Mouse (Mus musculus) liver, embryonic 14.5 days (tissue): ENCODE results near the gene Ssb. TPM values are rescaled to one million over a fixed set of nuclear protein-coding genes. Genes with fewer than 3 reads are reported as not detected.

Experiments used
- ATAC-seq: fragments of 200-750 bp; cut with Nextera tagmentation; 2 replicates; pipeline ENCODE4 v1.8.0; 2017; ENCODE audit warnings: moderate number of reproducible peaks, mild to moderate bottlenecking, moderate library complexity; ENCODE audit not compliant: insufficient read depth
- DNase-seq, 3 experiments: peaks; one replicate each; pipeline ENCODE4 v3.0.0-alpha.2; 2012 to 2013; ENCODE audit warnings: low read depth in 3 of 3, low spot score in 3 of 3
- H3K27ac ChIP-seq: fragments of 300-500 bp; sonication (generic); 2 replicates; pipeline ENCODE4 v1.5.1; 2014; ENCODE audit warnings: moderate library complexity, mild to moderate bottlenecking, control low read depth, inconsistent platforms
- H3K27me3 ChIP-seq: fragments of 300-500 bp; sonication (generic); 2 replicates; pipeline ENCODE4 v1.6.1; 2014; ENCODE audit warnings: mild to moderate bottlenecking, low read length, moderate library complexity; ENCODE audit not compliant: control insufficient read depth, insufficient read depth
- H3K36me3 ChIP-seq: fragments of 300-500 bp; sonication (generic); replicated peaks from 2 replicates; pipeline ENCODE4 v1.6.1; 2014; ENCODE audit warnings: low read depth; ENCODE audit not compliant: control insufficient read depth, insufficient read depth
- H3K4me1 ChIP-seq, 2 experiments: fragments of 200-500 bp in 1 of 2; fragments of 300-500 bp in 1 of 2; sonication (generic) in 1 of 2; replicated peaks; 2 replicates each; pipeline ENCODE4 v1.6.1; 2012 to 2014; ENCODE audit warnings: antibody characterized with exemption in 1 of 2, inconsistent platforms in 1 of 2, low read length in 1 of 2; ENCODE audit not compliant: control insufficient read depth in 2 of 2, insufficient read depth in 2 of 2
- H3K4me2 ChIP-seq: fragments of 300-500 bp; sonication (generic); 2 replicates; pipeline ENCODE4 v1.6.1; 2014; ENCODE audit warnings: low read depth, mild to moderate bottlenecking, control low read depth, moderate library complexity
- H3K4me3 ChIP-seq, 2 experiments: fragments of 200-500 bp in 1 of 2; fragments of 300-500 bp in 1 of 2; sonication (generic) in 1 of 2; 2 replicates each; pipeline ENCODE4 v1.5.1; 2012 to 2014; ENCODE audit warnings: low read depth in 2 of 2, low read length in 2 of 2, mild to moderate bottlenecking in 2 of 2, control low read depth in 1 of 2, inconsistent platforms in 1 of 2, moderate library complexity in 1 of 2; ENCODE audit not compliant: insufficient read depth in 1 of 2
- H3K9ac ChIP-seq: fragments of 300-500 bp; sonication (generic); replicated peaks from 2 replicates; pipeline ENCODE4 v1.6.1; 2014; ENCODE audit warnings: mild to moderate bottlenecking, control low read depth, moderate library complexity
- H3K9me3 ChIP-seq: fragments of 300-500 bp; sonication (generic); 2 replicates; pipeline ENCODE4 v1.6.1; 2016; ENCODE audit warnings: low read length, mixed read lengths; ENCODE audit not compliant: control insufficient read depth
- CTCF ChIP-seq: IDR thresholded peaks from 2 replicates; pipeline ENCODE4 v1.5.1; 2016; ENCODE audit warnings: antibody characterized with exemption, low read depth, control low read depth
- EP300 ChIP-seq: IDR thresholded peaks from 2 replicates; pipeline ENCODE4 v1.6.1; 2016; ENCODE audit warnings: antibody characterized with exemption, low read depth
- WGBS: fragments of 180-500 bp; shearing (Covaris S2); extraction: QIAGEN DNeasy Blood & Tissue Kit; methylation state at CpG from one replicate; pipeline ENCODE4 v1.1.7; 2014; ENCODE audit not compliant: insufficient replicate concordance; 5-methylcytosine and 5-hydroxymethylcytosine counted together
- polyA plus RNA-seq, 2 experiments: library from polyadenylated mRNA; depleted of rRNA in 1 of 2; stranded (reverse) in 1 of 2; unstranded in 1 of 2; fragments of >200 nt; fragmentation: Nextera tagmentation in 1 of 2; extraction: Ambion mirVana in 1 of 2; gene quantifications; 2 replicates each; pipeline versions ENCODE4 v1.2.1 to v1.2.3; 2012 to 2014

The Ssb gene
- polyA plus RNA-seq, 2 experiments, result 76.5 to 161 TPM

- no peak overlapping the region for H3K9ac ChIP-seq
- H3K4me1 ChIP-seq, result peaks cover 0 to 11% of the 10 kb centered on the region in 2 experiments; a peak in 2 of 4 replicates
- ATAC-seq (peak; percentile 84), DNase-seq (no peak)
- no peaks in the 10 kb centered on the region for H3K27me3 ChIP-seq
- TF ChIP-seq CTCF (no peak), EP300 (peak; percentile 56)
- H3K36me3 ChIP-seq, result peaks cover 32% of the 10 kb centered on the region
- WGBS, result 23% methylated on average over 2 of the region's 2 CpGs
- no peaks in the 10 kb centered on the region for H3K9me3 ChIP-seq
- H3K4me3 ChIP-seq, result no peak overlapping the region
- no peak overlapping the region for H3K27ac ChIP-seq
- H3K4me2 ChIP-seq, result no peak overlapping the region
Measured at GRCm38 (mm10) chr2:69829680-69830079, 31.7 kb upstream of the Ssb start.

- H3K27me3 ChIP-seq, result no peaks in the 10 kb centered on the region
- no peak overlapping the region for H3K4me2 ChIP-seq
- no peak for TF ChIP-seq EP300
- TF ChIP-seq CTCF, result no peak
- H3K36me3 ChIP-seq, result peaks cover 32% of the 10 kb centered on the region
- H3K27ac ChIP-seq, result no peak overlapping the region
- H3K4me3 ChIP-seq, result no peak overlapping the region
- ATAC-seq (no peak), DNase-seq (no peak)
- no peak overlapping the region for H3K9ac ChIP-seq
- 60% methylated on average over 8 of the region's 8 CpGs for WGBS
- H3K4me1 ChIP-seq, result peaks cover 0 to 11% of the 10 kb centered on the region in 2 experiments; a peak in 2 of 4 replicates
- no peaks in the 10 kb centered on the region for H3K9me3 ChIP-seq
Measured at GRCm38 (mm10) chr2:69830116-69830515, 31.2 kb upstream of the Ssb start.

- Histone ChIP-seq H3K4me3 (no peak overlapping the region), H3K27me3 (no peaks in the 10 kb centered on the region), H3K36me3 (peaks cover 8% of the 10 kb centered on the region), H3K9me3 (no peaks in the 10 kb centered on the region), H3K9ac (no peak overlapping the region), H3K27ac (no peak overlapping the region), H3K4me2 (no peak overlapping the region), H3K4me1 (no peaks in the 10 kb centered on the region)
- DNase-seq (no peak), ATAC-seq (peak; percentile 35; the same call in 1 of the 2 replicates)
- TF ChIP-seq EP300 (no peak), CTCF (no peak)
- 66% methylated on average over 7 of the region's 7 CpGs for WGBS
Measured at GRCm38 (mm10) chr2:69837244-69837967, 24.0 kb upstream of the Ssb start.

GRCm38 (mm10) chr2:69837996-69838395, 23.4 kb upstream of the Ssb start:
- H3K4me3 ChIP-seq, result no peak overlapping the region
- H3K36me3 ChIP-seq, result peaks cover 7% of the 10 kb centered on the region
- TF ChIP-seq EP300 (no peak), CTCF (peak; percentile 68)
- no peaks in the 10 kb centered on the region for H3K27me3 ChIP-seq
- no peaks in the 10 kb centered on the region for H3K9me3 ChIP-seq
- H3K4me1 ChIP-seq, result no peaks in the 10 kb centered on the region
- H3K27ac ChIP-seq, result no peak overlapping the region
- DNase-seq (no peak), ATAC-seq (peak; percentile 66)
- no peak overlapping the region for H3K9ac ChIP-seq
- H3K4me2 ChIP-seq, result no peak overlapping the region
- 47% methylated on average over 3 of the region's 3 CpGs for WGBS

- H3K36me3 ChIP-seq, result peaks cover 6% of the 10 kb centered on the region
- H3K4me1 ChIP-seq, result no peaks in the 10 kb centered on the region
- no peaks in the 10 kb centered on the region for H3K27me3 ChIP-seq
- TF ChIP-seq EP300, result no peak
- H3K4me3 ChIP-seq, result no peak overlapping the region
- no peak overlapping the region for H3K27ac ChIP-seq
- DNase-seq (no peak), ATAC-seq (no peak)
- no peak overlapping the region for H3K4me2 ChIP-seq
- H3K9ac ChIP-seq, result no peak overlapping the region
- H3K9me3 ChIP-seq, result no peaks in the 10 kb centered on the region
Measured at GRCm38 (mm10) chr2:69838707-69839106, 22.7 kb upstream of the Ssb start.
